Mouse (Mus musculus) kidney, adult 8-10 months (tissue): ENCODE measurements around the gene Lrch1.
A peak's percentile ranks its signal among the peaks of the same experiment; 100 is the strongest.

Experiments used
- DNase-seq, 2 experiments: peaks; one replicate each; pipeline ENCODE4 v3.0.0; 2022

Lrch1 gene

GRCm38 (mm10) chr14:74947376-74948013, at the start of gene Lrch1:
Lrch1 (minus strand) TSS chr14:74947876.
- DNase-seq = peak; percentile 76 to 81

DNA sequence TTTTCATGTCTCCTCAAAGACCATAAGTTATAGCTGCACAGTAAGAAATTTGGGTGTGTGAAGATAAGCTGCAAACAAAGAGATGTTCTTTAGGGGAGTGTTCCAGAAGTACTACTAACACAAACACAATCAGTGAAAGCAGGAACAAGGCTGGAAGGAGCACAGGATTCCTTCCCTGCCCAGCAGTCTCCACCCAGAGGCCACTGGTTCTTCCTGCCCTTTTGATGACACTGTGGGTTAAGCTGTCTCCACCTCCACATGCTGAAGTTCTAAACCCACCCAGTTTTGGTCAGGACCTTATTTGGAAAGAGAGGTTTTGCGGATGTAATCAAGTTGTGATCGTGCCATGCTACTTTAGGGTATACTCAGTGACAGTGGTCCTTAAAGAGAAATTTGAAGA, 49.4 kb upstream of the Lrch1 start:
- no peak for DNase-seq

GRCm38 (mm10) chr14:74996556-74996955, 48.9 kb upstream of the Lrch1 start:
- no peak for DNase-seq

DNA sequence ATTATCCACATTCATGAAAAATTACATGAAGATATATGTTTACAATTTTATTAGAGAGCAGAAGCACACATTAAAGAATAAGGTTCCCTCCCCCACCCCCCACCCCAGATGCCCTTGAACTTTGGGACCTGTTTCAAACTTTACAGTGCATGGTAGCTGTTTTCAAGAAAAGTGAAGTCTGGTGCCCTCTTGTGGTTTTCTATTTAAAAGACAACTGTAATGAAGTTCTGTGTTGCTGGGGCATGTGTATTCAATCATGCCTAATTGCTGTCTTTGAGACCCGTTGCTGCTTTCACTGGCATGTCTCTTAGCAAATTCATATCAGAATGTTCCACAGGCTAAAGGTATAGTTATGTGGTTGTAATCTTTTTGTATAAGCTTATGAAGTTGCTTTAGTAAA, 42.8 kb upstream of the Lrch1 start:
- peak; percentile 4 to 32 for DNase-seq

DNA sequence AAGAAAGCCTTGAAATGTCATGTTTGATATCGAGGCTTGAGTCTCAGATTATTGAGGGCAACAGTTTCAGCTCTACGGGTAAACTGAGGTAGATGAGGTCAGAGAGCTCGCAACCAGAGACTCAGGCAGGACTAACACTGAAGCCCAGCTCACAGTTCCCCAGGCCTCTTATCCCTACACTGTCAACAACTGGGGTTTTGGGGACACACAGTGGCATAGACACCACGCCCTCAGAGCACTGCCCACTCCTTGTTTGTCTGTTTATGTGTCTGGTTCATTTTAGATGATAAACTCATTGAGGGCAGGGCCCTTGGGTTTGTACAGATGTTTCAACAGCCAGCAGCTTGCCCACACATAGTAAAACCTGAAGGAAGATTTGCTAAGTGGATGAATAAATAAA, 42.2 kb upstream of the Lrch1 start:
- no peak for DNase-seq

DNA sequence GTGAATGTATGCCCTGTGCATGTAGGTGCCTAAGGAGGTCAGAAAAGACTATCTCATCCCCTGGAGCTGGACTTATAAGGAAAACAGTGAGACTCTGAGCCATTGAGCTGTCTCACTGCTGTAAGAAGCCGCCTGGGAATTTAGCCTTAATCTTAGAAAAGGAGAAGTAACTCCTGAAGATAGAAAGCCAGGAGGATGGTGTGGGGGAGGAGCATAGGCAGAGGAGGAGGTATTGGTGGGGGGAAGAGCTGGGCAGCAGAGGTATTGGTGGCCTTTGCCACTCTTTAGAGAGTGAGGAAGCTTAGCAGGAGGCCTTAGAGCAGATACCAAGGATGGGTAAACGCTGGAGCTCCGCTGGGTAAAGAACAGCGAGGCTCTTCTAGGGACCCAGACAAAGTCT, 41.6 kb upstream of the Lrch1 start:
- no peak for DNase-seq

DNA sequence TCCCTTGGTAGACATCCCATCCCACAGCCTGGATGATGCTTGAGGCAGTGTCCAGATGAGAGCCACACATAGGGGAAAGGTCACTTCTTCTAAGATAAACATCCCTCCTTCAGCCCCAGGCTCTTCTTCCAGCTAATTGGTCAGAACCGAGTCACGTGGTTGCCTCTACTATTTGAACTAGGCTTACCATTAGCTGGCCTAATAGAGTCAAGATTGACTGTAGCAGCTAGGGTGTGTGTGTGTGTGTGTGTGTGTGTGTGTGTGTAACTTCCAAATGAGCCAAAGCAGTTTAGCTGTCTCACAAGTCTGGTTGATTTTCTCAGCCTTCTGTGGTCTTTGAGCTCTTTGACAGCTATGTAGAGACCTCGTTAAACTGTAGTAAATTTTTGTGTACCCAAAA, 38.9 kb upstream of the Lrch1 start:
- no peak for DNase-seq

GRCm38 (mm10) chr14:74985658-74986057, 38.0 kb upstream of the Lrch1 start:
- DNase-seq = no peak

DNA sequence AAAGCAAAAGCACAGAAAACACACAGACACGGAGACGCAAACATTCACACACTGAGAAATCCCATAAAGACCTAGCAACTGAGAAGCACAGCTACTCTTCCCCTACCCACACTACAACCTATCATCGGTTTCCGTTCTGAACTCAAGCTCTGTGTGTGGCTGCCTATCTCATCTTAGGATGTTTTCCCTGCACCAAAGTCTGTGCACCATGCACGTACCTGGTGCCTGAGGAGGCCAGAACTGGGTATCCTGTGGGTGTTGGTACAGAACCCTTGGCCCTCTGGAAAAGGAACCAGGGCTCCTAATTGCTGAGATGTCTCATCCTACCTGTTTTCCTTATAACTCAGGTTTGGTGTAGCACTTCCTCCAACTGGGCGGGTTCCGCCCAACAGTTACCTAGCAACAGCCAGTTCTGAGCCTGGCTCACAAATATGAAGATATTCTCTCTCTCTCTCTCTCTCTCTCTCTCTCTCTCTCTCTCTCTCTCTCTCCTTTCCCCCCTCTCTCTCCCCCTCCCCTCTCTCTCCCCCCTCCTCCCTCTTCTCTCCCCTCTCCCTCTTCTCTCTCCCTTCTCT, 37.2 kb upstream of the Lrch1 start:
- DNase-seq = no peak

- DNase-seq = no peak
Observed at GRCm38 (mm10) chr14:74983079-74983478, 35.4 kb upstream of the Lrch1 start.

- DNase-seq = no peak
Observed at GRCm38 (mm10) chr14:74981016-74981415, 33.3 kb upstream of the Lrch1 start.

GRCm38 (mm10) chr14:74976972-74977371, 29.3 kb upstream of the Lrch1 start:
- DNase-seq = no peak

DNA sequence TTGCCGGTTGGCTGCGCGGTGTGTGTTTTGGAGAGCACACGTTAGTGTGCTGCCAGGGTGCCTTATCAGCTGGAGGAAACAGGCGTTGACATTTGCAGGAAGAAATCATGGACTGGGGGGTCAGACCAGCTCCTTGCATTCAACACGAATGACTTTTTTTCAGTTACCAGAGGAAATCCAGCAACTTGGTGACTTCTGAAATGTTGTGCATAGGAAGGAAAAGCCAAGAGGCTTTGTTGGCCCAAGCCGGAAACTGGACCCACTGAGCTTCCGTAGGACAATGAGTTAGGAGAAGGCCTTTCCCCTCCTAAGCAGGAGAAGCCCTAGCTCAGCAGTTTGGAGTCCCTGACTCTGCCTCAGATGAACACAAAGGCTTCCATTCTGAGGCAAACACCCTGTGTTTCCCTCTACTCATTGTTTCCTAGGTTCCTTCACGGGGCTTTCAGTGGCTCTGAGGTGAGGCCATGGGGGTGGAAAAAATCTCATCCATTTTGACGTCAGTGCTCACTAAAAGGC, 26.5 kb upstream of the Lrch1 start:
- DNase-seq = peak; percentile 41 to 53

DNA sequence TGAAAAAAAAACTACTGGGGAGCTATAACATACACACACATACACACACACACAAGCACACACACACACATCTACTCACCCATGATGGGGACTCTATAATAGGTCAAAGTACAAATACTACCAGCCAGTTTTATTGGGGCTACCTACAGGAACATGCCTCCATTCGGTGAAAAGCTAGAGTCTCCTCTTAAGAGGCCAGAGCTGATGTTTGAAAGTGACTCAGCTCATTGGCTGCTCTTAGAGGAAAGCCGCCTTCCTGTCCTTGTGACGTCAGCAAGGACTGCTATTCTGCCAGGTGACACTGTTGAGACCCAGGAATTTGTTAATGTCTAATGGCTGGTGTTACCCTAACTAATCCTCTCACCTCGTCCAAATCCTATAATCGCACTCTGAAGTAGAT, 25.0 kb upstream of the Lrch1 start:
- no peak for DNase-seq

DNA sequence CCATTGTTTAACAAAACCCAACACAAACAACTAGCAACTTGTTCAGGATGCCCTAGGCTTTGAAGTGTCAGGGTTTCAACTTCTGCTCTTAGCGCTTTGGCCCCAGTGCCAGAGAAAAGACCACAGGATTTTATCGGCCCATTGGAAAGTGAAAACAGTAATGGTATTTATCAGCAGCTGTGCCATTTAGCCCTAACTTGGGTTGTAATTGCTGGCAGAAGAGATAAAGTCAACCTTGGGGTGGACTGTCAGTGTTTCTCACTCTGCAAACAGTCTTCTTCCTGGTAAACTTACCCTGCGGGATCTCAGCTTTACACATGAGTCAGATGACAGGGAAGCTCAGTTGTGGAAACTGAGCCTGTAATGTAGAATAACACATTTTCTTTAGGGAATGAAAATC, 24.5 kb upstream of the Lrch1 start:
- DNase-seq = no peak

DNA sequence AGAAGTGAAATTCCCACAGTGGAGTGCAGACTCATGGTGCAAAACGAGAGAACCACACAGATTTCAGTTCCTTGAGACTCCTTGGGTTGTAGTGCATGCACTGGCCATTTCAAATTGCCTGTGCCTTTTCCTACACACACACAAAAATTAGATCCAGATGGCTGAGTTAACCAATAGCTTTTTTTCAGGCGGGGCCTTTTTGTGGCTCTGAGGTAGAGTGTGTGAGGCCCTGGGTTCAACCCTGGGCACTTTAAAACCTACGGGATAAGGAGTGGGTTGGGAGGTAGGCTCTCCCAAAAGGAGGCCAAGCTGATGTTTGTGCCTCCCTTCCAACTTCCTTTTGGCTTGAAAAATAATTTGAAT, 15.7 kb upstream of the Lrch1 start:
- no peak for DNase-seq

GRCm38 (mm10) chr14:74962713-74963401, 15.2 kb upstream of the Lrch1 start:
- no peak for DNase-seq

GRCm38 (mm10) chr14:74960568-74960967, 12.9 kb upstream of the Lrch1 start:
- no peak for DNase-seq

- no peak for DNase-seq
Observed at GRCm38 (mm10) chr14:74956702-74957101, 9.0 kb upstream of the Lrch1 start.

DNA sequence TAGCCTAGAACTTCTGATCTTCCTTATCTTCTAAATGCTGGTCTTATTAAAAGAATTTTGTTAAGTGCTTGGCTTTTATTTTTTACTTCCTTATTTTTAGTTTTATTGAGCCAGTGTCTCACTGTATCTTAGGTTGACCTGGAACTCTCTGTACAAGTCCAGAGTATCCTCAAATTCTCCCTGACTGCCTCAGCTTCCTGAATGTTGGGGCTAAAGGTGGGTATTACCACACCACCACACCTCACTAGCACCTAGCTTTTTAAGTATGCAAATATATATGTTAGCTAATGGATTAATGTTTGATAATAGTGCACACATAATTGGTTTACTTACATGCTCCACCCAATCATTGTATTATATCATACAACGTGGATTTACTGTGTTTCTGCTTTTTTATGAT, 8.6 kb upstream of the Lrch1 start:
- DNase-seq = no peak

- DNase-seq = peak; percentile 59 to 72
Observed at GRCm38 (mm10) chr14:74948426-74949240, 957 bp upstream of the Lrch1 start.

DNA sequence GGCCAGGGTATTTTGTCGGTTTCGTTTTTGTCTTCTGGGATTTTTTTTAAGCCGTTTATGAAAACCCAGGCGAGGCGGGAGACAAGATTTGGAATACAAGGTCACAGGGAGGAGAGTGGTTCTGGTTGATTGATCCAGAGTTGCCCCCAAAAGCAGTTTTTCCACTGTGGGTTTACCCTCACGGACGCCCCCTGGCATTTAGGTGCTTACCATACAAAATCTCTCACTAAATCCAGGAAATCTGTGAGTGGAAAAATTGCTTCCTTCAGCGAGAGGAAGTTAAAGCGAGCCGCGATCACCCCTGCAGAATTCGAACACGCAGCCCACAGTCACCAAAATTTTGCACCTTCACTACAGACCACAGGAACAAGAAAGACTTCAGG, 329 bp upstream of the Lrch1 start:
- no peak for DNase-seq

GRCm38 (mm10) chr14:74946751-74947375, 813 bp downstream of the Lrch1 start:
- DNase-seq = peak; percentile 65 to 79
